Mouse (Mus musculus): ENCODE data around the gene Cx3cr1.

The Cx3cr1 gene

GRCm38 (mm10) chr9:119888843-119889246 lies 180.8 kb downstream of the Cx3cr1 start:
- no peak for DNase-seq (ENCODE audit: low spot score in 2 of 2)

DNA sequence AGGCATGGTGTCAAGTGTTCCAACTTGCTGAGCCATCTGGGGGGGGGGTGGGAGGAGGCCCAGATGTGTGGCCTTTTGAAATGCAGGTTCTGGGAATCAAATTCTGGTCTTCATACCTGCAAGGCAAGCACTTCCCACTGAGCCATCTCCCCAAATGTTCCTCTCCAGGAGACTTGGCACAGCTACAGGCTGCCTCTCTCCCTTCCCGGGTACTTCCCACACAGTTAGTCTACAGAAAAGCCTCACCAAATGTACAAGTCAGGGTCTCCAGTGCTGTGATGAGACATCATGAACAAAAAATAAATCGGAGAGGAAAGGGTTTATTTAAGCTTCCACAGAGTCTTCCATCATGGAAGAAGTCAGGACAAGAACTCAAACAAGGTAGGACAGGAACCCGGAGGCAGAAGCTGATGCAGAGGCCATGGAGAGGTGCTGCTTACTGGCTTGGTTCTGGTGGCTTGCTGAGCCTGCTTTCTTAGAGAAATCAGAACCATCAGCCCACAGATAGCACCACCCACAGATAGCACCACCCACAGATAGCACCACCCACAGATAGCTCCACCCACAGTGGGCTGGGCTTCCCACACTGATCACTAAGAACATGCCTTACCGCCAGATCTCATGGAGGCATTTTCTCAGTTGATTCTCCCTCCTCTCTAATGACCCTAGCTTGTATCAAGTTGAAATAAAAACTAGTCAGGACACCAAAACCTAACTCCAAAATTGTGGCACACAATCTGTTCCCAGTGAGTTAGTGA lies 182.4 kb downstream of the Cx3cr1 start:
- DNase-seq (ENCODE audit: low spot score in 2 of 2) = no peak

GRCm38 (mm10) chr9:119854170-119854569 lies 215.5 kb downstream of the Cx3cr1 start:
- DNase-seq (ENCODE audit: low spot score in 2 of 2) = no peak

DNA sequence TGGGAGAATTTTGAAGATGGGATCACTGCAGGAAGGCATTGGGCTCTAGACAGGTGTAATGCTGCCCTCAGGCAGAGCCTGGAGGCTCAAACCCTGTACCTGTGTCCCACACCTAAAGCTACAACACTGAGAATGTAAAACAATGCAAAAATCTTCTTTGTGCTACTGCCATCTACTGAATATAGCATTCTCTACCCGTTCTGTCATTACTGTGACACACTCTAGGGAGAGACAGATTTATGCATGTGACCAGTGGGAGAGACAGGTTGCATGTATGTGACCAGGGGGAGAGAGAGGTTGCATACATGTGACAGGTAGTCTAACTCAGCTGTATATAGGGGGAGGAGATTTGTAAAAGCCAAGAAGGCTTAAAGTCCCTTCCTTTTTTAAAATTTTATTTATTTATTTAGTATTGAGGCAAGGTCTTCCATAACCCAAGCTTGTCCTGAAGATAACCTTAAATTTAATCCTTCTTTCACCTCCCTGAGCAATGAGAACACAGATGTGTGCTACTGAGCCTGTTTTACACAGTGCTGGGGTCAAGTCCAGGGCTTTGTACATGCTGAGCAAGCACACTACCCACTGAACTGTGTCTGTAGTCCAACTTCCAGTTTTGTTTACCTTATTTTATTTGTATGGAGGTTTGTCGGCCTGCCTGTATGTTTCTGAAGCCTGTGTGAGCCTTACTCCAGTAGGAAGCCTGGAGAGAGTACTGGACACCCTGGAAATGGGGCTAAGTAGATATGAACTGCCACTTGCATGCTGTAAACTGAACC lies 216.4 kb downstream of the Cx3cr1 start:
- no peak for DNase-seq (ENCODE audit: low spot score in 2 of 2)

DNA sequence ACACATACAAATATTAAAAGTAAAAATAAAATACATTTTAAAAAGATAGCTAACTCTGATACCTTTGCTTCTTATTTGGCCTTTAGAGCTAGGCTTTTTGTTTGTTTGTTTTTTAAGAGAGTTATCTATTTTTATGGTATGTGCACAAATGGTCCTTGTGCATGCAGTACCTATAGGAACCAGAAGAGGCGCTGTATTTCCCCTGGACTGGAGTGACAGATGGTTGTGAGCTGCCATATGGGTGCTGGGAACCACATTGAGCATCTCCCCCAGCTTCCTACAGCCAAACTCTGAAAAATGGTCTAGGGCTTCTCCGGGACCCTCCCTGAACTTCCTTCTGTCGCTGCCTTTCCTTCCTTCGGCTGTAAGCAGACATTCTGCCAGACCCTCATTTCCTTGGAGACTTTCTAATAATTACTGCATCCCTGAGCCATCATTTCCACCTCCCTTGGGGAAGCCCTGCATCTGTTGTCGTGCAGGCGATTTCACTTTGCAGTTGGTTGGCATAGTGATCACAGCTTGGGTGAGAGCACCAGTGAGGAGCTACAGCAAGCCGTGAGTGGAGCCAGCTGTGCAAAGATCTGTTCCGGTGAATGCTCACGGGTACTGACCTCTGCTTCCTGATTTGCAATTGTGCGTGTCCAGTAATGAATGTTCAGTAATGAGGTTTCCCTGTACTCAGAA lies 217.2 kb downstream of the Cx3cr1 start:
- no peak for DNase-seq (ENCODE audit: low spot score in 2 of 2)
